Mouse (Mus musculus): ENCODE data around the gene Slc15a3. TPM values are rescaled to one million over a fixed set of nuclear protein-coding genes. Genes with fewer than 3 reads are reported as not detected.

Gene Slc15a3
- 2.2 and 5.6 TPM in 2 replicates for total RNA-seq (2012; rRNA removed)

- Histone ChIP-seq H3K9me3 (ENCODE audit: control insufficient read depth, insufficient read depth, low read depth, low read length) (no peaks in the 10 kb centered on the region), H3K9ac (ENCODE audit: insufficient read depth, low read depth, low read length, poor library complexity, severe bottlenecking) (no peak within 1 kb of the TSS), H3K4me3 (ENCODE audit: insufficient read depth in 1 of 2, low read depth in 1 of 2, low read length in 2 of 2, poor library complexity in 1 of 2, severe bottlenecking in 1 of 2) (no peak within 1 kb of the TSS), H3K27ac (ENCODE audit: insufficient read depth, low read depth, low read length, poor library complexity, severe bottlenecking) (no peak within 1 kb of the TSS), H3K4me1 (ENCODE audit: control insufficient read depth in 2 of 2, insufficient read depth in 2 of 2, low read length in 2 of 2, poor library complexity in 1 of 2) (peaks cover 3 to 6% of the 10 kb centered on the region in 2 experiments; a peak in 3 of 4 replicates), H3K36me3 (ENCODE audit: control insufficient read depth, insufficient read depth, low read length, poor library complexity, severe bottlenecking) (no peaks in the 10 kb centered on the region)
- in situ Hi-C loops (cut with MboI; ENCODE audit: low sequenced_read_pairs in 2 of 2, unreplicated experiment in 2 of 2), result no loop called here
- DNase-seq (ENCODE audit: low read depth, low spot score), result no peak
- TF ChIP-seq CHD2 (IDR thresholded peaks at IDR 0.05; ENCODE audit: low read depth, low read length) (no peak), ZC3H11A (IDR thresholded peaks at IDR 0.05; ENCODE audit: borderline replicate concordance, low read depth, low read length) (no peak), MAFK (IDR thresholded peaks at IDR 0.05; ENCODE audit: insufficient read depth, low read depth, low read length) (no peak), ZNF384 (IDR thresholded peaks at IDR 0.05; ENCODE audit: low read depth, low read length) (no peak)
Observed at GRCm38 (mm10) chr19:10839010-10839892, at the start of gene Slc15a3. Slc15a3 (plus strand) TSS chr19:10839727.

GRCm38 (mm10) chr19:10790323-10790722 is 49.2 kb upstream of the Slc15a3 start:
- in situ Hi-C loops (cut with MboI; ENCODE audit: low sequenced_read_pairs in 2 of 2, unreplicated experiment in 2 of 2), result no loop called here
- Histone ChIP-seq H3K9ac (ENCODE audit: insufficient read depth, low read depth, low read length, poor library complexity, severe bottlenecking) (no peak overlapping the region), H3K36me3 (ENCODE audit: control insufficient read depth, insufficient read depth, low read length, poor library complexity, severe bottlenecking) (no peaks in the 10 kb centered on the region), H3K9me3 (ENCODE audit: control insufficient read depth, insufficient read depth, low read depth, low read length) (no peaks in the 10 kb centered on the region), H3K4me3 (ENCODE audit: insufficient read depth in 1 of 2, low read depth in 1 of 2, low read length in 2 of 2, poor library complexity in 1 of 2, severe bottlenecking in 1 of 2) (no peak overlapping the region), H3K27ac (ENCODE audit: insufficient read depth, low read depth, low read length, poor library complexity, severe bottlenecking) (no peak overlapping the region), H3K4me1 (ENCODE audit: control insufficient read depth in 2 of 2, insufficient read depth in 2 of 2, low read length in 2 of 2, poor library complexity in 1 of 2) (no peaks in the 10 kb centered on the region)
- DNase-seq (ENCODE audit: low read depth, low spot score), result no peak
- TF ChIP-seq HCFC1 (IDR thresholded peaks at IDR 0.05; ENCODE audit: borderline replicate concordance, insufficient read depth, low read length), result no peak
- no peak for TF ChIP-seq MAFK (IDR thresholded peaks at IDR 0.05; ENCODE audit: insufficient read depth, low read depth, low read length)

- TF ChIP-seq ZC3H11A (IDR thresholded peaks at IDR 0.05; ENCODE audit: borderline replicate concordance, low read depth, low read length) (no peak), HCFC1 (IDR thresholded peaks at IDR 0.05; ENCODE audit: borderline replicate concordance, insufficient read depth, low read length) (no peak), MAFK (IDR thresholded peaks at IDR 0.05; ENCODE audit: insufficient read depth, low read depth, low read length) (no peak), CHD2 (IDR thresholded peaks at IDR 0.05; ENCODE audit: low read depth, low read length) (no peak), ZNF384 (IDR thresholded peaks at IDR 0.05; ENCODE audit: low read depth, low read length) (no peak)
- Histone ChIP-seq H3K27ac (ENCODE audit: insufficient read depth, low read depth, low read length, poor library complexity, severe bottlenecking) (no peak overlapping the region), H3K9me3 (ENCODE audit: control insufficient read depth, insufficient read depth, low read depth, low read length) (no peaks in the 10 kb centered on the region), H3K9ac (ENCODE audit: insufficient read depth, low read depth, low read length, poor library complexity, severe bottlenecking) (no peak overlapping the region), H3K4me1 (ENCODE audit: control insufficient read depth in 2 of 2, insufficient read depth in 2 of 2, low read length in 2 of 2, poor library complexity in 1 of 2) (no peaks in the 10 kb centered on the region; a peak in 1 of 4 replicates), H3K36me3 (ENCODE audit: control insufficient read depth, insufficient read depth, low read length, poor library complexity, severe bottlenecking) (no peaks in the 10 kb centered on the region), H3K4me3 (ENCODE audit: insufficient read depth in 1 of 2, low read depth in 1 of 2, low read length in 2 of 2, poor library complexity in 1 of 2, severe bottlenecking in 1 of 2) (no peak overlapping the region)
- in situ Hi-C loops (cut with MboI; ENCODE audit: low sequenced_read_pairs in 2 of 2, unreplicated experiment in 2 of 2), result no loop called here
- DNase-seq (ENCODE audit: low read depth, low spot score), result no peak
Observed at GRCm38 (mm10) chr19:10793044-10793443, 46.5 kb upstream of the Slc15a3 start.

GRCm38 (mm10) chr19:10794916-10795315 is 44.6 kb upstream of the Slc15a3 start:
- H3K36me3 ChIP-seq (ENCODE audit: control insufficient read depth, insufficient read depth, low read length, poor library complexity, severe bottlenecking), result no peaks in the 10 kb centered on the region
- H3K27ac ChIP-seq (ENCODE audit: insufficient read depth, low read depth, low read length, poor library complexity, severe bottlenecking), result no peak overlapping the region
- no peak for DNase-seq (ENCODE audit: low read depth, low spot score)
- H3K9ac ChIP-seq (ENCODE audit: insufficient read depth, low read depth, low read length, poor library complexity, severe bottlenecking), result no peak overlapping the region
- no peaks in the 10 kb centered on the region for H3K9me3 ChIP-seq (ENCODE audit: control insufficient read depth, insufficient read depth, low read depth, low read length)
- no peak for TF ChIP-seq ZNF384 (IDR thresholded peaks at IDR 0.05; ENCODE audit: low read depth, low read length)
- peaks cover 0 to 3% of the 10 kb centered on the region in 2 experiments; a peak in 2 of 4 replicates for H3K4me1 ChIP-seq (ENCODE audit: control insufficient read depth in 2 of 2, insufficient read depth in 2 of 2, low read length in 2 of 2, poor library complexity in 1 of 2)
- no peak overlapping the region for H3K4me3 ChIP-seq (ENCODE audit: insufficient read depth in 1 of 2, low read depth in 1 of 2, low read length in 2 of 2, poor library complexity in 1 of 2, severe bottlenecking in 1 of 2)
- in situ Hi-C loops (cut with MboI; ENCODE audit: low sequenced_read_pairs in 2 of 2, unreplicated experiment in 2 of 2), result no loop called here

- no peaks in the 10 kb centered on the region for H3K36me3 ChIP-seq (ENCODE audit: control insufficient read depth, insufficient read depth, low read length, poor library complexity, severe bottlenecking)
- no peak overlapping the region for H3K27ac ChIP-seq (ENCODE audit: insufficient read depth, low read depth, low read length, poor library complexity, severe bottlenecking)
- no peaks in the 10 kb centered on the region for H3K9me3 ChIP-seq (ENCODE audit: control insufficient read depth, insufficient read depth, low read depth, low read length)
- peaks cover 0 to 3% of the 10 kb centered on the region in 2 experiments; a peak in 2 of 4 replicates for H3K4me1 ChIP-seq (ENCODE audit: control insufficient read depth in 2 of 2, insufficient read depth in 2 of 2, low read length in 2 of 2, poor library complexity in 1 of 2)
- DNase-seq (ENCODE audit: low read depth, low spot score), result peak; percentile 40
- H3K4me3 ChIP-seq (ENCODE audit: insufficient read depth in 1 of 2, low read depth in 1 of 2, low read length in 2 of 2, poor library complexity in 1 of 2, severe bottlenecking in 1 of 2), result peak overlapping the region; percentile 29 to 61
- peak overlapping the region; percentile 32; the same call in 1 of the 2 replicates for H3K9ac ChIP-seq (ENCODE audit: insufficient read depth, low read depth, low read length, poor library complexity, severe bottlenecking)
- no peak for TF ChIP-seq HCFC1 (IDR thresholded peaks at IDR 0.05; ENCODE audit: borderline replicate concordance, insufficient read depth, low read length)
- TF ChIP-seq ZC3H11A (IDR thresholded peaks at IDR 0.05; ENCODE audit: borderline replicate concordance, low read depth, low read length), result no peak
- TF ChIP-seq MAFK (IDR thresholded peaks at IDR 0.05; ENCODE audit: insufficient read depth, low read depth, low read length), result no peak
- TF ChIP-seq CHD2 (IDR thresholded peaks at IDR 0.05; ENCODE audit: low read depth, low read length), result no peak
- TF ChIP-seq ZNF384 (IDR thresholded peaks at IDR 0.05; ENCODE audit: low read depth, low read length), result no peak
- in situ Hi-C loops (cut with MboI; ENCODE audit: low sequenced_read_pairs in 2 of 2, unreplicated experiment in 2 of 2), result no loop called here
Observed at GRCm38 (mm10) chr19:10798576-10798975, 41.0 kb upstream of the Slc15a3 start.
